Mouse (Mus musculus): ENCODE results near the gene Mfsd6.

Gene Mfsd6

GRCm38 (mm10) chr1:52727056-52727900 lies at the start of gene Mfsd6:
Mfsd6 (minus strand) TSS chr1:52727462.
- peak; percentile 31 to 69 for DNase-seq (ENCODE audit: low spot score in 2 of 2)

DNA sequence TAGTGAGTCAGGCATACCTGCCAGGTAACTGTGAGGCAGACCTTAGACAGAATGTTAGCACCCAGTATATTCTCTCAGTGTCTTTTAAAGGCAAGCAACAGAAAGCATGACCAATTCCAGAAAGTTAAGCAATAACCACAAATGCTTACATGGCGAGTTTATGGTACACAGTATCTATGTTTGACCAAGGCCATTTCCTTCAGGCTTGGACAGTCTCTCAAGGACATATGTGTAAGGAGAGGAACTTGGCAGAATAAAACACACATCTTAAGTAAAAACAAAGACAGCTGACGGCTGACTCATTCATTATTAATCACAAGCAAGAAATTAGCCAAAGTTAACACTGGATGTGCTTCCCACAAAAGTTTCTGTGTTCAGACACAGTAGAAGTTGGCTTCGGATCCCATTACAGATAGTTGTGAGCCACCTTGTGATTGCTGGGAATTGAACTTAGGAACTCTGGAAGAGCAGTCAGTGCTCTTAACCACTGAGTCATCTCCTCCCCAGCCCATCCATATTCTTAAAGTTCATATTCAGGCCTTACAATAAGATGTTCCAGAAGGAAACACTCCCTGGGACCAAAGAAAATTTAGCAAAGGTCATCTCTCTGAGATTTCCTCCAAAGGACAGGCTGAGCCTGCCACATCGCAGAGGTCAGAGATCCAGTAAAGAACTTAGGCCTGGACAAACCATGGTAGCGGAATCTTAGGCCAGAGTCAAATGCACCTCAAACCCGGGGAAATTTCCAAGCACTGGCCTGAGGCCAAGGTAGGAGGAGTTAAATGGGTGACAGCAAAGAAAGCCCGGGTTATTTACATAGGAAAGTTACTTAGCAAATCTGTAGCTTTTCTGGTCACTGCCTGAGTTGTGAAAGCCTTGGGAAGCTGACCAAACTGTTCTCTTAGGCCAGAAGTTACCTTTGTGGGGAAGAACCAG lies 38.2 kb upstream of the Mfsd6 start:
- DNase-seq (ENCODE audit: low spot score in 2 of 2): no peak

GRCm38 (mm10) chr1:52763894-52764809 lies 36.9 kb upstream of the Mfsd6 start:
- no peak for DNase-seq (ENCODE audit: low spot score in 2 of 2)

DNA sequence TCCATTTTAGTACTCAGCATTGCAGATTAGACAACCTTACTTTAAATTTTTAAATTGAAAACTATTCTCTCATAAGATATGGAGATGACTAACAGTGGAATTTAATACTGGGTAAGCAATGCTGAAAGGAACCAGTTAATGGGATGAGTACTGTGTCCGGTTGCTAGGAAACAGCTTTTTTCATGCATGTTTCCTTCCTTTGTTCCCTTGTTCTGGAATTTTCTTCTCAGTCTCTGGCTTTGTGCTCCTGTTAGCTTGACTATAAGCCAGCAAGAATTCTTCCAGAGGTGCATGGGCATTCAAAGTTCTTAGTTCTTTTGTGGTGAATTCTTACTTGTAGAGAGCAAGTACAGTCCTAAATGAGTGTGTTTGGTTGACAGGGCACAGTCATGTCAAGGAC lies 30.9 kb upstream of the Mfsd6 start:
- DNase-seq (ENCODE audit: low spot score in 2 of 2): no peak

- DNase-seq (ENCODE audit: low spot score in 2 of 2): no peak
These were observed 27.1 kb upstream of the Mfsd6 start for GRCm38 (mm10) chr1:52754331-52754730.

DNA sequence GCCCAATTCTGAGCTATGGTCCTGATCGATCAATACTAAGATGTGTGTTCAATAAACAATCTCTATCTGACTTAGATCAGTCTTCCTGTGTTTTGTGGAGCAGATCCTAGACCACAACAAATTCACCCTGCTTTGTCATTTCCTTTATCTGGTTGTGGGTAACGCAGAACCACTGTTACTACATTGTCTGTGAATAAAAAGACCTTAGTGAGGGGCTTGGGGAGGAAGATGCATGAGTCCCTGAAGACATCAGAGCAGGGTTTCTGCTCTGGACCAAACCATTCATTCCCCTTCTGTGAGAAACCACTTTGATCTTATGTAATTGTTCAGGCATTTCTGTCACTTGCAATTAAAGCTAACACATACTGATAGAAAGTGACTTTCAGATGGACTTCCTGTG lies 26.6 kb upstream of the Mfsd6 start:
- no peak for DNase-seq (ENCODE audit: low spot score in 2 of 2)

DNA sequence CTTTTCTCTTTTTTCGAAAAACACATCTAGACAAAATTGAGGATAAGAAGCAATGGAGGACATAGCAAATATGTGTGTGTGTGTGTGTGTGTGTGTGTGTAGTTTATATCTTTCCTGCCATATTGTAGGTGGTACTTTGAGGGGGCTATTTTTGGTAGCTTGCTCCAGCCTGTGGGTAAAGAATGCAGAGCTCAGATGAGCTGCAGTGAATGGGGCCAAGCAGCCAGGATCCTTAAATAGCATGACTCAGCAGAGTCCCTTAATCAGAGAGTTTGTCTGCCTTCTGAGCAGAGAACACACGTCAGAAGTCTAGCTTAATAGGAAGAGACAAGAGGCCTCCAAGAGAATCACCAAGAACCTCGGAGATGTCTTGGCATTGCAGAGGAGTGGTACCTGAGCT lies 25.4 kb upstream of the Mfsd6 start:
- DNase-seq (ENCODE audit: low spot score in 2 of 2): no peak

DNA sequence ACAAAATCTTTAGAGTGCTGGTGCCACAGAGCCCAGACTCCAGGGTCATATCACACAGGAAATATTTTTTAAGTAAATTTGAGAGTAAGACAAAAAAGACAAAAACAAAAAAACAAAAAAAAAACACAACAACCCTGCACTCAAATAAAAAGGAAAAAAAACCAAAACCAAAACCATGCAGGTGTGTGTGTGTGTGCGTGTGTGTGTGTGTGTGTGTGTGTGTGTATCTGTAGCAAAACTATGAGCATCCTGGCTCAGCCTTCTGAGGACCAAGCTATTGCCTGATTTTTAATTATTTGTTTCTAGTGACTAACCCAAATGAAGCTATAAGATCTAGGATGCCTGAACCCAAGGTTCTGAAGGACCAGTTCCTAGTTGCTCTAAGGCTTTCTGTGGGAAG lies 24.4 kb upstream of the Mfsd6 start:
- DNase-seq (ENCODE audit: low spot score in 2 of 2): no peak

DNA sequence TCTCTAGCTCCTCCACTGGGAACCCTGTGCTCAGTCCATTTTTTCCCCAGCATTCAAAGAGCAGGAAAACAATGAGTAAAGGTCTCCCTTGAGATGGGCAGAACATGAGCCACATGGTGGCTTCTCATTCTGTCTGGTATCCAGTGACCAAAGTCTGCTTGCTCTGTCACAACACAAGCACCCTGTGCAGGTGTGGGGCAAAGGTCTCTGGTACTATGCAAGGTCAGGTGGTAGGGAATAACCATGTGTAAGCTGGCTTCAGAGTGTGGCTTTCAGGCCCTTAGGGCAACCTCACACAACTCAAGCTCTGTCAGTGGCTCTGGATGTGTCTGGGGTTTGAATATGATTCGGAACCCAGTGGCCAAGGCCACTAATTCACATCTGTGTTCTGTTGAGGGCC lies 22.7 kb upstream of the Mfsd6 start:
- no peak for DNase-seq (ENCODE audit: low spot score in 2 of 2)

- peak; percentile 53 to 81 for DNase-seq (ENCODE audit: low spot score in 2 of 2)
These were observed 21.0 kb upstream of the Mfsd6 start for GRCm38 (mm10) chr1:52748260-52748659.

GRCm38 (mm10) chr1:52742567-52742966 lies 15.3 kb upstream of the Mfsd6 start:
- no peak for DNase-seq (ENCODE audit: low spot score in 2 of 2)

GRCm38 (mm10) chr1:52734208-52734607 lies 6.9 kb upstream of the Mfsd6 start:
- no peak for DNase-seq (ENCODE audit: low spot score in 2 of 2)

GRCm38 (mm10) chr1:52730258-52730657 lies 3.0 kb upstream of the Mfsd6 start:
- DNase-seq (ENCODE audit: low spot score in 2 of 2): no peak

DNA sequence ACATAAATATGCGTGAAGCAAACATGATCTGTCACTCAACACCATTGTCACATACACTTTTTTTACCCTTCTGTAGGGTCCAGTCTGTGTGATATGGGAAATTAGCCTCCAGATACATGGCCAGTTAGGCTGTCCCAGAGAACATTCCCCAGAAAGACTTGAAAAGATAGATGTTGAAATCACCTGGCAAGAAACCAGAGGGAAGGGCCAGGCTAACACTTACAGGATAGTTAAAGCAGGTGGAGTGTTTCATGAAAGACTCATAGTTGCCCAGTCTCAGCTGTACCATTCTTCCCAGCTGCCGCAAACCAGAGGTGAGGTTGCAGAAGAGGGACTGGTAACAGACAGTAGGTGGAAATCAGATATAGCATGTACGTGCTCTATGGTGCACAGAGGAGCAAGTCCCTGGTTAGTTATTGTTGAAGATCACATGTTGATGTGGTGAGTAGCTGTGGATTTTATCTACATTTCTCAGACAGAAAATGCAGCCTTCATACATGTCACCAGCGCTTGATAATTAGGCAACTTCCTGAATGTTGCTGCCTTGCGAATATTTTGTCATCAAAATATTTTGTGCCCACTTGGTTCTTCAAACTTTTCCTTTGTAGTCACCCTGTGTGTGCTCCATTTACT lies 1.7 kb upstream of the Mfsd6 start:
- DNase-seq (ENCODE audit: low spot score in 2 of 2): no peak

GRCm38 (mm10) chr1:52726371-52727055 lies 749 bp downstream of the Mfsd6 start:
- DNase-seq (ENCODE audit: low spot score in 2 of 2): peak; percentile 24 to 74

- no peak for DNase-seq (ENCODE audit: low spot score in 2 of 2)
These were observed 4.7 kb downstream of the Mfsd6 start for GRCm38 (mm10) chr1:52722586-52722985.

GRCm38 (mm10) chr1:52719096-52719495 lies 8.2 kb downstream of the Mfsd6 start:
- DNase-seq (ENCODE audit: low spot score in 2 of 2): no peak

GRCm38 (mm10) chr1:52718068-52718748 lies 9.1 kb downstream of the Mfsd6 start:
- DNase-seq (ENCODE audit: low spot score in 2 of 2): no peak

- no peak for DNase-seq (ENCODE audit: low spot score in 2 of 2)
These were observed 12.8 kb downstream of the Mfsd6 start for GRCm38 (mm10) chr1:52714451-52714850.

DNA sequence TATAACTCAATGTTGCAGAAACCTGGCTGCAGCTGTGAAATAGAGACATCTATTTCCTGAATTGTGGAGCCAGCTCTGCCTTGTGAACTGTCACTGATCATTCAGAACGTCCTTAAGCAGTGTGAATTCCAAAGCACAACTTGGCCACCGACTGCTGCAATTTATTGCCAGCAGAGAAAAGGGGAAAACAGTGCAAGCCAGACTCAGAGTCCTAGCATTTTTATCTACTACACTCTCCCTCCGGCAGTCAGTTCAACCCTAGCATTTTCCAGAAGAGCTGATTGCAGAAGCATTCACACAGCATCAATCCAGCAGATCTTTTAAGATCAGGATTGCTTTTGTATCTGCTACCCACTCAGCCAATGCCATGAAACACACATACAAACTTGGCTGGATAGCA lies 13.2 kb downstream of the Mfsd6 start:
- no peak for DNase-seq (ENCODE audit: low spot score in 2 of 2)

All from spleen, postnatal 4 days (tissue).